Mouse (Mus musculus) heart, embryonic 11.5 days (tissue): ENCODE measurements at regions not wholly inside any gene's neighbourhood (a gene's known extent, or its start where the extent isn't known, plus 50 kb on each side); places are given as distances from the start of the nearest gene placed in this dataset.

Experiments used
- ATAC-seq: fragments of 200-750 bp; cut with Nextera tagmentation; replicated peaks from 2 replicates; pipeline ENCODE4 v1.8.0; 2017; ENCODE audit warnings: moderate library complexity; ENCODE audit not compliant: insufficient number of reproducible peaks, low FRiP score, low TSS enrichment
- H3K27ac ChIP-seq: fragments of 300-500 bp; sonication (generic); 2 replicates; pipeline ENCODE4 v1.5.1; 2014; ENCODE audit warnings: mild to moderate bottlenecking, low read depth, low read length
- H3K27me3 ChIP-seq: fragments of 300-500 bp; sonication (generic); 2 replicates; pipeline ENCODE4 v1.6.1; 2014; ENCODE audit warnings: mild to moderate bottlenecking, low read length, mixed read lengths; ENCODE audit not compliant: control insufficient read depth, insufficient read depth
- H3K36me3 ChIP-seq: fragments of 300-500 bp; sonication (generic); 2 replicates; pipeline ENCODE4 v1.6.1; 2014; ENCODE audit warnings: mild to moderate bottlenecking, low read length, moderate library complexity, mixed read lengths; ENCODE audit not compliant: control insufficient read depth, insufficient read depth
- H3K4me1 ChIP-seq: fragments of 300-500 bp; sonication (generic); 2 replicates; pipeline ENCODE4 v1.6.1; 2014; ENCODE audit warnings: low read length; ENCODE audit not compliant: control insufficient read depth, insufficient read depth
- H3K4me2 ChIP-seq: fragments of 300-500 bp; sonication (generic); 2 replicates; pipeline ENCODE4 v1.6.1; 2014; ENCODE audit warnings: mild to moderate bottlenecking, moderate library complexity
- H3K4me3 ChIP-seq: fragments of 300-500 bp; sonication (generic); 2 replicates; pipeline ENCODE4 v1.5.1; 2014; ENCODE audit warnings: low read depth, low read length
- H3K9ac ChIP-seq: fragments of 300-500 bp; sonication (generic); 2 replicates; pipeline ENCODE4 v1.6.1; 2014; ENCODE audit warnings: mild to moderate bottlenecking, low read depth, low read length, moderate library complexity
- H3K9me3 ChIP-seq: fragments of 300-500 bp; sonication (generic); replicated peaks from 2 replicates; pipeline ENCODE4 v1.6.1; 2016; ENCODE audit warnings: low read length; ENCODE audit not compliant: control insufficient read depth
- WGBS: fragments of 180-500 bp; shearing (Covaris S2); extraction: QIAGEN DNeasy Blood & Tissue Kit; methylation state at CpG from one replicate; pipeline ENCODE4 v1.1.7; 2014; ENCODE audit not compliant: insufficient replicate concordance; 5-methylcytosine and 5-hydroxymethylcytosine counted together

GRCm38 (mm10) chr5:119586391-119587058, 83.9 kb upstream of the Tbx3 start:
- Histone ChIP-seq H3K9ac (no peak overlapping the region), H3K4me3 (no peak overlapping the region), H3K9me3 (no peaks in the 10 kb centered on the region), H3K36me3 (no peaks in the 10 kb centered on the region), H3K27me3 (no peaks in the 10 kb centered on the region), H3K27ac (no peak overlapping the region), H3K4me1 (peaks cover 15% of the 10 kb centered on the region), H3K4me2 (no peak overlapping the region)
- ATAC-seq: no peak
- 72% methylated on average over 12 of the region's 12 CpGs for WGBS

GRCm38 (mm10) chr5:119587239-119587811, 83.1 kb upstream of the Tbx3 start:
- Histone ChIP-seq H3K27ac (no peak overlapping the region), H3K4me2 (no peak overlapping the region), H3K36me3 (no peaks in the 10 kb centered on the region), H3K9ac (no peak overlapping the region), H3K4me3 (no peak overlapping the region), H3K9me3 (no peaks in the 10 kb centered on the region), H3K27me3 (no peaks in the 10 kb centered on the region), H3K4me1 (peaks cover 15% of the 10 kb centered on the region)
- ATAC-seq: no peak
- 48% methylated on average over 12 of the region's 12 CpGs for WGBS

GRCm38 (mm10) chr5:119588340-119589272, 81.9 kb upstream of the Tbx3 start:
- H3K9me3 ChIP-seq: no peaks in the 10 kb centered on the region
- no peaks in the 10 kb centered on the region for H3K27me3 ChIP-seq
- no peak overlapping the region for H3K9ac ChIP-seq
- peaks cover 15% of the 10 kb centered on the region for H3K4me1 ChIP-seq
- WGBS: 5% methylated on average over 9 of the region's 9 CpGs
- H3K27ac ChIP-seq: no peak overlapping the region
- peak overlapping the region; percentile 22 for H3K4me2 ChIP-seq
- no peak for ATAC-seq
- no peaks in the 10 kb centered on the region for H3K36me3 ChIP-seq
- H3K4me3 ChIP-seq: no peak overlapping the region

- 81% methylated on average over 5 of the region's 5 CpGs for WGBS
- no peaks in the 10 kb centered on the region for H3K36me3 ChIP-seq
- H3K27ac ChIP-seq: no peak overlapping the region
- no peaks in the 10 kb centered on the region for H3K27me3 ChIP-seq
- ATAC-seq: no peak
- H3K9ac ChIP-seq: no peak overlapping the region
- H3K9me3 ChIP-seq: no peaks in the 10 kb centered on the region
- peaks cover 15% of the 10 kb centered on the region for H3K4me1 ChIP-seq
- no peak overlapping the region for H3K4me3 ChIP-seq
- no peak overlapping the region for H3K4me2 ChIP-seq
Observed at GRCm38 (mm10) chr5:119591271-119591670, 79.2 kb upstream of the Tbx3 start.

GRCm38 (mm10) chr5:119592891-119593290, 77.6 kb upstream of the Tbx3 start:
- Histone ChIP-seq H3K4me2 (no peak overlapping the region), H3K27me3 (no peaks in the 10 kb centered on the region), H3K9ac (no peak overlapping the region), H3K27ac (no peak overlapping the region), H3K9me3 (no peaks in the 10 kb centered on the region), H3K4me1 (peaks cover 15% of the 10 kb centered on the region), H3K36me3 (no peaks in the 10 kb centered on the region), H3K4me3 (no peak overlapping the region)
- no peak for ATAC-seq
- 73% methylated on average over 10 of the region's 10 CpGs for whole genome bisulfite sequencing

GRCm38 (mm10) chr5:119594541-119594940, 75.9 kb upstream of the Tbx3 start:
- Histone ChIP-seq H3K4me3 (no peak overlapping the region), H3K27me3 (no peaks in the 10 kb centered on the region), H3K9ac (no peak overlapping the region), H3K27ac (no peak overlapping the region), H3K4me2 (no peak overlapping the region), H3K9me3 (no peaks in the 10 kb centered on the region), H3K36me3 (no peaks in the 10 kb centered on the region), H3K4me1 (0 out of 2 replicates have a peak, but pooled peaks cover 3% of the 10 kb centered on the region)
- 70% methylated on average over 8 of the region's 8 CpGs for WGBS
- ATAC-seq: no peak

GRCm38 (mm10) chr5:119596295-119596993, 74.0 kb upstream of the Tbx3 start:
- 85% methylated on average over 19 of the region's 19 CpGs for WGBS
- H3K27ac ChIP-seq: no peak overlapping the region

GRCm38 (mm10) chr5:119596994-119597391, 73.5 kb upstream of the Tbx3 start:
- H3K4me1 ChIP-seq: no peaks in the 10 kb centered on the region
- WGBS: 72% methylated on average over 7 of the region's 8 CpGs
- ATAC-seq: no peak

More at GRCm38 (mm10) chr5:119596295-119596993, 74.0 kb upstream of the Tbx3 start:
- Histone ChIP-seq H3K27me3 (no peaks in the 10 kb centered on the region), H3K9ac (no peak overlapping the region), H3K4me3 (no peak overlapping the region), H3K9me3 (no peaks in the 10 kb centered on the region), H3K4me2 (no peak overlapping the region), H3K4me1 (no peaks in the 10 kb centered on the region), H3K36me3 (no peaks in the 10 kb centered on the region)
- no peak for ATAC-seq

More at GRCm38 (mm10) chr5:119596994-119597391, 73.5 kb upstream of the Tbx3 start:
- no peaks in the 10 kb centered on the region for H3K27me3 ChIP-seq
- no peak overlapping the region for H3K4me2 ChIP-seq
- no peaks in the 10 kb centered on the region for H3K9me3 ChIP-seq
- H3K9ac ChIP-seq: no peak overlapping the region
- no peak overlapping the region for H3K4me3 ChIP-seq
- no peak overlapping the region for H3K27ac ChIP-seq
- no peaks in the 10 kb centered on the region for H3K36me3 ChIP-seq
